Mouse (Mus musculus): Measurements from ENCODE around the gene Srsf7. TPM values are rescaled to one million over a fixed set of nuclear protein-coding genes. Genes with fewer than 3 reads are reported as not detected.

The Srsf7 gene
- polyA plus RNA-seq, 1 experiment from 2014 or later, result 192 TPM

- DNase-seq (ENCODE audit: low read depth, low spot score) (no peak), ATAC-seq (no peak)
- CTCF ChIA-PET, result interaction anchor here (0.7 to 1.7 kb wide), 9 partner anchors 11 to 153 kb away, joined by 3 to 10 read pairs (median 3); no protein-coding TSS in a partner anchor
- no peaks in the 10 kb centered on the region for H3K27me3 ChIP-seq
- POLR2A ChIA-PET, result interaction anchor here (0.6 kb wide), 1 partner anchor 124 kb away, joined by 5 read pairs; no protein-coding TSS in a partner anchor
- TF ChIP-seq CTCF (IDR thresholded peaks at IDR 0.05), result no peak
- in situ Hi-C loops (cut with MboI; ENCODE audit: low pct_unique_long_range_greater_than_20kb), result no loop called here
Observed at GRCm38 (mm10) chr17:80173708-80174107, 33.4 kb downstream of the Srsf7 start.

DNA sequence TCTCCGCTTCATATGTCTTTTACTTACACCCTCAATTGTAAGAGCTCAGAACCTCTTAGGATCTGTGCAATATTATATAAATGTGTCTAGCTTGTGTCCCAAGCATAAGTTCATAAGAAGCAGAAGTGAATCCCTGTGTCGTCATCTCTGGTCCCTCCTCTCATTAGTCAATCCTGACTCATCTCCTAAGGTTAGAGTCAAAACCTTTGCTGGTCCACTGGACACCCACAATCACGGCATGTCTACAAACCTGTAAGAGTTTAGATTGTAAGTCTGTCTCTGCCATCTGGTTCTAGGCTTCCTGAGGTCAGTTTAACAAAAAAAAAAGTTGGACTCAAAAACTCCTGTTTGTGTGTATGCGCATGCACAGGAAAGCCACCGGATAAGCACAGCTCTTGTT is 34.3 kb downstream of the Srsf7 start:
- no peak for DNase-seq (ENCODE audit: low read depth, low spot score)
- POLR2A ChIA-PET, result no interaction called here
- CTCF ChIA-PET, result interaction anchor here (0.7 to 1.7 kb wide), 6 partner anchors 9 to 152 kb away, joined by 3 to 10 read pairs (median 4); no protein-coding TSS in a partner anchor
- no peaks in the 10 kb centered on the region for H3K27me3 ChIP-seq
- ATAC-seq, result no peak
- in situ Hi-C loops (cut with MboI; ENCODE audit: low pct_unique_long_range_greater_than_20kb), result no loop called here
- TF ChIP-seq CTCF (IDR thresholded peaks at IDR 0.05), result no peak

GRCm38 (mm10) chr17:80171948-80172347 is 35.2 kb downstream of the Srsf7 start:
- DNase-seq (ENCODE audit: low read depth, low spot score) (no peak), ATAC-seq (no peak)
- in situ Hi-C loops (cut with MboI; ENCODE audit: low pct_unique_long_range_greater_than_20kb), result no loop called here
- ChIA-PET POLR2A (no interaction called here), CTCF (interaction anchor here (1.4 kb wide), 1 partner anchor 8 kb away, joined by 4 read pairs; no protein-coding TSS in a partner anchor)
- H3K27me3 ChIP-seq, result no peaks in the 10 kb centered on the region
- TF ChIP-seq CTCF (IDR thresholded peaks at IDR 0.05), result no peak

GRCm38 (mm10) chr17:80170951-80171350 is 36.2 kb downstream of the Srsf7 start:
- ChIA-PET CTCF (no interaction called here), POLR2A (no interaction called here)
- in situ Hi-C loops (cut with MboI; ENCODE audit: low pct_unique_long_range_greater_than_20kb), result no loop called here
- no peaks in the 10 kb centered on the region for H3K27me3 ChIP-seq
- TF ChIP-seq CTCF (IDR thresholded peaks at IDR 0.05), result no peak
- ATAC-seq, result no peak
- DNase-seq (ENCODE audit: low read depth, low spot score), result no peak

- CTCF ChIA-PET, result interaction anchor here (1.1 kb wide), 1 partner anchor 14 kb away, joined by 3 read pairs; no protein-coding TSS in a partner anchor
- in situ Hi-C loops (cut with MboI; ENCODE audit: low pct_unique_long_range_greater_than_20kb), result no loop called here
Observed at GRCm38 (mm10) chr17:80169792-80170191, 37.3 kb downstream of the Srsf7 start.

DNA sequence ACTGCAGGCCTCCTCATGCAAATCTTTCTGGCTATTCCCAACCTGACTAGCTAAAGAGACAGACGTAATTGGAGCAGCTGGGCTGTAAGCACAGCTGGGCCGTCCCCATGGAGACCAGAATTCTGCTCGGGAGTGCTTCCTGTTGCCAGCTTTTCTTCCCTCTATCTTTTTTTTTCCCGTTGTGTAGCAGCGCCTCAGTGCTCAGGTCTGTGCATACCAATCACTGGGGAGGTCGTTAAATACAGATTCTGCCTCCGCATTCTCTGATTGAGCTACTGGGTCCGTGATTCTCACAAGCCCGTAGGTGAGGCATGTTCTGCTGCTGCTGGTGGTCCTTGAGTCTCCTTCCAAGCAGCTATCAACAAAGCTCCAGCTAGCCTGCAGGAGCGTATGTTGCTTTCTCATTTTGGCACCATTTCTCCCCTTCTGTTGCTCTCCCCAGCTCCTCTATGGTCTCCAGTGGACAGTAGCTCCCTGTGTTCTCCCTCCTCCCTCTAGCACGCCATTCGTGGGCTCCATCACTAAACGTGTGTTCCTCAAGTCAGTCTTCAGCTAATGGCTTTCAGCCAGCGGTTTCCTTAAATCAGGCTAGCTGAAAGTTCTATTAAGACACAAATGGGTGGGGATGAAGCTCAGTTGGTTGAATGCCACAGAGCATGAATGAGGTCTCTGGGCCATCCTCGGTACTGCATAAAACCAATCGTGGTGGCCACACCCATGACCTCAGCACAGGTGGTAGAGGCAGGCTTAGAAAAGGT is 38.5 kb downstream of the Srsf7 start:
- ChIA-PET CTCF (interaction anchor here (0.9 to 2.5 kb wide), 3 partner anchors 16 to 120 kb away, joined by 3 to 6 read pairs (median 4); no protein-coding TSS in a partner anchor), POLR2A (interaction anchor here (0.6 kb wide), 1 partner anchor 214 kb away, joined by 4 read pairs; no protein-coding TSS in a partner anchor)
- H3K27me3 ChIP-seq, result no peaks in the 10 kb centered on the region
- DNase-seq (ENCODE audit: low read depth, low spot score), result no peak
- in situ Hi-C loops (cut with MboI; ENCODE audit: low pct_unique_long_range_greater_than_20kb), result no loop called here
- no peak for ATAC-seq
- TF ChIP-seq CTCF (IDR thresholded peaks at IDR 0.05), result no peak

More at GRCm38 (mm10) chr17:80169792-80170191, 37.3 kb downstream of the Srsf7 start:
- no peak for TF ChIP-seq CTCF (IDR thresholded peaks at IDR 0.05)
- POLR2A ChIA-PET, result no interaction called here
- ATAC-seq (no peak), DNase-seq (ENCODE audit: low read depth, low spot score) (no peak)
- H3K27me3 ChIP-seq, result no peaks in the 10 kb centered on the region

DNA sequence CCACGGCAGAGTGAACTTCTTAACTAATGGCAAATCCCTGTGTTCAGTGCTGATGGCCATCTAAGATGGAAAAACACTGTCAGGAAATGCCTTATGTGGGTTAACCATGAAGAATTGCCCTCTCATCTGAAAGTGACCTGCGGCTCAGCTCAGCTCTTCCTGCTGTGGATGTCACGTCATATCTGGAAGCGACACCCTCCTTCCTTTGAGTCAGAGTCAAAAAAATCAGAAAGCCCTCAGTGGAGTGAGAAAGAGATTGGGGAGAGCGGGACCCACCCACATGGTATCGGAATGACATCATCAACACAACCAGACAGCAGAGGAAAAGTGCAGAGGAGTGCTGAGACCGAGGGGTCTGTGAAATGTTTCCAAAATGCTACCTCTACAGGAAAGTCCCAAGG is 39.3 kb downstream of the Srsf7 start:
- no peaks in the 10 kb centered on the region for H3K27me3 ChIP-seq
- POLR2A ChIA-PET, result interaction anchor here (0.6 kb wide), 1 partner anchor 214 kb away, joined by 4 read pairs; no protein-coding TSS in a partner anchor
- CTCF ChIA-PET, result interaction anchor here (1.3 to 2.5 kb wide), 2 partner anchors 16 to 120 kb away, joined by 4 to 6 read pairs; no protein-coding TSS in a partner anchor
- no peak for ATAC-seq
- in situ Hi-C loops (cut with MboI; ENCODE audit: low pct_unique_long_range_greater_than_20kb), result no loop called here
- TF ChIP-seq CTCF (IDR thresholded peaks at IDR 0.05), result no peak
- no peak for DNase-seq (ENCODE audit: low read depth, low spot score)

GRCm38 (mm10) chr17:80167436-80167835 is 39.7 kb downstream of the Srsf7 start:
- POLR2A ChIA-PET, result no interaction called here
- ATAC-seq, result no peak
- no peak for DNase-seq (ENCODE audit: low read depth, low spot score)
- no peak for TF ChIP-seq CTCF (IDR thresholded peaks at IDR 0.05)
- CTCF ChIA-PET, result interaction anchor here (0.9 to 2.5 kb wide), 4 partner anchors 15 to 119 kb away, joined by 3 to 7 read pairs (median 5); no protein-coding TSS in a partner anchor
- in situ Hi-C loops (cut with MboI; ENCODE audit: low pct_unique_long_range_greater_than_20kb), result no loop called here
- H3K27me3 ChIP-seq, result no peaks in the 10 kb centered on the region

DNA sequence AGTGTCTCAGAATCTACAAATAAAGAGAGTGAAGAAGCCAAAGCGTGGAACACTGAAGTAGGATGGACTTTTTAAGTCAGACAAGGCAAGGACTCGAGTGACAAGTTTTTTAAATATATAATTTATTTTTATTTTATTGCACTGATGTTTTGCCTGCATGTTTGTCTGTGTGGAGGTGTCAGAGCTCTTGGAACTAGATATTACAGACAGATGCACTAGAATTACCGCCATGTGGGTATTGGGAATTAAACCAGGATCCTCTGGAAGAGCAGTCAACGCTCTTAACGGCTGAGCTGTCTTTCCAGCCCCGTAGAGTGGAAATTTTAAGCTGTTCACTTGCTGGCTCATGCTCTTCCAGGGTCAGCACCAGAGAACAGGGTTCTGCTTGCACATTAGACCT is 40.8 kb downstream of the Srsf7 start:
- DNase-seq (ENCODE audit: low read depth, low spot score) (no peak), ATAC-seq (no peak)
- ChIA-PET CTCF (interaction anchor here (0.7 to 2.5 kb wide), 6 partner anchors 9 to 149 kb away, joined by 3 to 7 read pairs (median 4); no protein-coding TSS in a partner anchor), POLR2A (no interaction called here)
- no peaks in the 10 kb centered on the region for H3K27me3 ChIP-seq
- in situ Hi-C loops (cut with MboI; ENCODE audit: low pct_unique_long_range_greater_than_20kb), result no loop called here
- TF ChIP-seq CTCF (IDR thresholded peaks at IDR 0.05), result no peak

GRCm38 (mm10) chr17:80165741-80166140 is 41.4 kb downstream of the Srsf7 start:
- no peak for DNase-seq (ENCODE audit: low read depth, low spot score)
- POLR2A ChIA-PET, result no interaction called here
- in situ Hi-C loops (cut with MboI; ENCODE audit: low pct_unique_long_range_greater_than_20kb), result no loop called here
- TF ChIP-seq CTCF (IDR thresholded peaks at IDR 0.05), result no peak
- no peaks in the 10 kb centered on the region for H3K27me3 ChIP-seq
- CTCF ChIA-PET, result interaction anchor here (1.7 kb wide), 1 partner anchor 10 kb away, joined by 4 read pairs; no protein-coding TSS in a partner anchor
- ATAC-seq, result no peak

DNA sequence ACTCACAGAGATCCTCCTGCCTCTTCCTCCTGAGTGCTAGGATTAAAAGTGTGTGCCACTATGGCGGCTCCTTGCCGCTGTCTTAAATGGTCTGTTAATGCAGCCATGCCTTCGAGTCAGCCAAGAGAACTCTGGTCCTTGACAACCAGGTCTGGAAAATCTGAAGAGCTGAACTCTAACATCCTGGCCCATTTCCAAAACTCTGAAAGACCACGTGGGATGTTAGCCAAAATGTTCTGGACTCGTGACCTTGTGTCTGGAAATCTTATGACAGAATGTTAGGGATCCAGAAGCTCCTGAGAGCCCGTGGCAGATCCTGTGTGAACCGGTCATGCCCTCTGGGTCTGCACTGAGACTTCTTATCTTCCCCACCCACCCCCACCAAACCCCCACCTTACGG is 43.1 kb downstream of the Srsf7 start:
- DNase-seq (ENCODE audit: low read depth, low spot score) (no peak), ATAC-seq (no peak)
- no peak for TF ChIP-seq CTCF (IDR thresholded peaks at IDR 0.05)
- ChIA-PET CTCF (interaction anchor here (1.2 to 2.1 kb wide), 3 partner anchors 9 to 115 kb away, joined by 4 to 5 read pairs (median 4); no protein-coding TSS in a partner anchor), POLR2A (interaction anchor here (0.6 to 0.7 kb wide), 2 partner anchors 30 to 102 kb away, joined by 4 to 5 read pairs; partner anchors contain the start of gene Hnrnpll)
- in situ Hi-C loops (cut with MboI; ENCODE audit: low pct_unique_long_range_greater_than_20kb), result no loop called here
- no peaks in the 10 kb centered on the region for H3K27me3 ChIP-seq
